Mouse (Mus musculus) bone marrow macrophage, adult 2 months (primary cell): Measurements from ENCODE around the gene Pawr.

Experiments used
- CTCF ChIP-seq: IDR thresholded peaks from 2 replicates; pipeline ENCODE4 v1.5.1; 2012; ENCODE audit warnings: low read depth, mild to moderate bottlenecking, low read length, moderate library complexity
- POLR2A ChIP-seq: IDR thresholded peaks from 2 replicates; pipeline ENCODE4 v1.6.1; 2012; ENCODE audit warnings: mild to moderate bottlenecking, low read depth, low read length, borderline replicate concordance

- no peak for TF ChIP-seq POLR2A
- TF ChIP-seq CTCF, result no peak
Observed at GRCm38 (mm10) chr10:108455204-108455603, 123.3 kb downstream of the Pawr start.
